Mouse (Mus musculus): Measurements from ENCODE around the gene Serpinb9b.

DNA sequence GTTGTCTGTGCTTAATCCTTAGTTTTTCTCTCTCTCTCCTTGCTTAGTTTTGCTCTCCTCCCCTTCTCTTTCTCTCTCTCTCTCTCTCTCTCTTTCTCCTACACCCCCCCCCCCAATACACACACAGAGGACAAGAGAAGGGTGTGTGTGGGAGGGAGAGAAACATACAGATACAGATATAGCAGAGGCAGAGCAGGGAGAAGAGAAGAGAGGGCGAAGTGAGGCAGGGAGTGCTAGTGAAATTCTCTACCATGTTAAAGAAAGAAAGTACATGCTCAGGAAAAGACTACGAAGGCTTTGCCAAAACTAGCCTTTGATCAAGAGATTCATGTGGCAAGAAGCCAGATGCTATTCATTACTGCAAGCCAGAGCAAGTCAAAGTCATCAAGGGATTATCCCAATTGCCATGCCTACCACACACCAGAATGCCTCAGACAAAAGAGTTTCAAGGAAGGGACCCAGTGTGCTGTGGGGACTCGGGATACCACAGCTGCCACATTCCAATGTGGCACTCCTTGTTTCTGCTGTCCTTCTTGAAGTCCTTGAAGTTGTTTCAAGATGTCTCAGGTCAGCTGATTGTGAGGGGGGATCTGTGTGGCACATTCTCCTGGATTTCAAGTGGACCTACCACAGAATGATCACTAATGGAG is 51.0 kb downstream of the Serpinb9b start, which contains the start of gene Serpinb1b:
- no peak for TF ChIP-seq POLR2A (IDR thresholded peaks at IDR 0.05; ENCODE audit: low read depth, low read length)
- TF ChIP-seq CTCF (IDR thresholded peaks at IDR 0.05; ENCODE audit: extremely low read depth, insufficient read depth, insufficient read length, insufficient replicate concordance) = no peak
